Mouse (Mus musculus): ENCODE results near the gene Hapln1.

Gene Hapln1

DNA sequence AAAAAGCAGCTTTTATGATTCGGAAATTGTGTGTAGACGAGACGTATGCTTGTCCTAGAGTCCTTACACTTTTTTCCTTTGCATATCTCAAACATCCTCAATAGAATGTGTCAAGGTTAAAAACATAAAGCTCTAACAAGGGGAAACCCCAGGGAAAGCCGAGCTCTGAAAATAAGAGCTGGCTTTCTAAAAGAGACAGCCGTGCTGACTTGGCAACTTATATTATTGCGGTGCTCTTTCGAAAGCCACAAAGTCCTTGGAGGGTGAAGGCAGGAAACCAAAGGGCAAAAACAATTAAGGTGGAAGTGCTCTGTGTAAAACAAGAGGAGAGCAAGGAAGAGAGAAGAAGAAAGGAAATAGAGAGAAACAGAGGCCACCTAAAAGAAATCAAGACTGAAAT lies 60.9 kb downstream of the Hapln1 start:
- DNase-seq (ENCODE audit: low spot score), result no peak

DNA sequence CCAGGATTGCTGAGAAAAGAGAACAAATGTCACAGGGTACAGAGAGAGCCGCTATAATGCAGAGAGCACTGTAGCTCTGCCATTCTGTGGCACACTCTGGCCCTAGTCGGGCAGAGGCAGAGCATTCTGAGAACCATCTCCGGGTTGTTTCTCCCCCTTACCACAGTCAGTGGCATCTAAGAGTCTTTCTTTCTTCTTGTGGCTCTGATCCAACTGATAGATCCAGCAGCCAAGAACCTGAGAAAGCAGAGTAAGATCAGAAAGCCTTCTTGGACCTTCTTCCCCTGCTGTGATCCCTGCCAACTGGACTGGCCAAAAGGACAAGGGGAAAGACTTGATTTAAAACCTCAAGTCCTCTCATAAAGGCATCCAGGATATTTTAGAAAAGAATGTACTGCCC lies 63.7 kb downstream of the Hapln1 start:
- DNase-seq (ENCODE audit: low spot score), result no peak

DNA sequence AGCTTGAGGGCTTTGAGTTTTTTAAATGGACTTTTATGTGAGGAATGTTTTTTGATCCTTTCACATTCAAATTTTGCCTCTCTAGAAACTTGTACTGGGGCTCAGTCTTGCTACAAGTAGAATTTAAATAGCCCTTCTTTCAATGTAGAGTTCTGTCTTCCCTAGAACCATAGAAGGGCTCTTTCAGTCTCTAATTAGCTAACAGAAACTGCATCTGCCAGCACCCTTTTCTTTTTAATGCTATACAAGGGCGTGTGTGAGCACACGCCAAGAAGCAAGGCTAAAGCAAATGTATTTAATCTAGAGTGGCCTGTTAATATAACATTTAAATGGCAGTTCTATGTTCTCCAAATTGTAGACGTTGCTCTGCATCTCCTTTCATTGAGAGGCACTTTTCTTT lies 67.8 kb downstream of the Hapln1 start:
- no peak for DNase-seq (ENCODE audit: low spot score)

DNA sequence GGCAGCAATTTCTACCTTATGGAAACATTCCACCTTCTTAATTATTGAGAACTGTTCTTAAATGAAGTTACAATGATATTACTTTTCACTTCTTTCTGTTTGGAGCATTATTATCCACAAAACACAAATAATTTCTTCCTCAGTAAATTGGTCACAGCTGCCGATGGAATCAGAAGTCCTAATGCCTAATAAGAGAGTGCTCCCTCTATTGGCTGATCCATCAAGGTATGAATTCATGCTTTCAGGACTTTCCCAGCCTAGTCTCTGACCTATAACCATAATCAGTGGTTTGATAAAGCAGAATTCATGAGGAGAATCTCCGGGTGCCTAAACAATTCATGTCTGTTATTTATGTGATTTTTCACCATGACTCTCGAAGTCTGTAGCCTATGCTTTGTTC lies 79.5 kb downstream of the Hapln1 start:
- no peak for DNase-seq (ENCODE audit: low spot score)

DNA sequence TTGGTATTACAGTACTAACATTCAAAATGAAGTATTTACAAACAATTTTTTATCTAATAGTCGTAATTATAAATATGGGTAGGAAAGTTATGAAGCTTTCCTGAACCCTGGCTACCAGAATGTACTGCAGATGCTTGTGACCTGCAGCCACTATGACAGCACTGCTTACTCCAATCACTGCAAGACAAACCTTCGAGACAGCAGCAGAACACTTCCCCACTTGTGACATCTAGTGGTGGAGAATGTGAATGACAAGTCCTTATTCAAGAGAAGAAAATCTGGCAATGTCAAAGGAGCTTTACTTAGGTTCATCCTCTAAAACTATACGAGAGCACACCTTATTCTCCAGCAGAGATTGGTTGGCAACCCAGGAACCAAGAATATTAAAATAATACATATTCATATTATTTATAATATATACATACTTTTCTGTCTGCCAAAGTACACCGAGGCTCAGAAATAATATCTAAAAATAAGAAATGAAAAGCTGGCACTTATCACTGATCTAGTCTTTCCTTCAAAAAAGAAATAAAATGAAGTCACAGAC lies 94.6 kb downstream of the Hapln1 start:
- no peak for DNase-seq (ENCODE audit: low spot score)

DNA sequence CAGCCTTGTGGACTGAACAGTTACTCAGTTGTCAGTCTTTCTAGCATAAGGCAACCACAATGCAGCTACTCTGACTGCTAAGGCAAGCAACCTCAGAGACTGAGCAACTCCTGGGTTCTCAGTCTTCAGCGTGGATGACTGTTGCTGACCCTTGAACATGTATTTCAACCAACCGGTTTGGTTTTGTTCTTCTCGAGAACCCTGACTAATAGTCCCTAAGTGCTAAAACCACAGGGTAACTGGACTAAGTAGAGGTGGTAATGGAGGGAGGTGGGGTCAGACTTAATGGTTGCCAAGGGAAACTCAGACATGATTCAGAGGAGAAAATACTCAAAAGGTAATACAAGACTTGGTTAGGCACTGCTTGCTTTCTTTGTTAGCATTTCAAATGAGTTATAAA lies 97.4 kb downstream of the Hapln1 start:
- DNase-seq (ENCODE audit: low spot score), result no peak

DNA sequence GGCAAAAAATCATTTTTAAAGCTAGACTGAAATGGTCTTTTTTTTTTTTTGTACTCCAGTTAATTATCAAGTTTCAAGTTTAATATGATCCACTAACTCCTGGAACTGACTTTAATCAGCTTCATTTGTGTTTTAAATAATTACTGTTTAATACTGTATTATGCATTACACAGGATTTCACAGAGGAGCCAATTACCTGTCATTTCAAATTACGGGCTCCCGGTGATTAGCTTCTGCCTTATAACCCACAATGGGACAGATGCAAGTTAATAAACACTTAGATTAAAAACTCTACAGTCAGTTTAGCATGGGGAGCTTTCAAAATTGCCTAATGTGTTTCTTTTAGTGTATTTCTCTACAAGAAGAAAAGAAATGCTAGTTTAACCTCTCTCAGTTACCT lies 106.0 kb downstream of the Hapln1 start:
- DNase-seq (ENCODE audit: low spot score), result no peak

DNA sequence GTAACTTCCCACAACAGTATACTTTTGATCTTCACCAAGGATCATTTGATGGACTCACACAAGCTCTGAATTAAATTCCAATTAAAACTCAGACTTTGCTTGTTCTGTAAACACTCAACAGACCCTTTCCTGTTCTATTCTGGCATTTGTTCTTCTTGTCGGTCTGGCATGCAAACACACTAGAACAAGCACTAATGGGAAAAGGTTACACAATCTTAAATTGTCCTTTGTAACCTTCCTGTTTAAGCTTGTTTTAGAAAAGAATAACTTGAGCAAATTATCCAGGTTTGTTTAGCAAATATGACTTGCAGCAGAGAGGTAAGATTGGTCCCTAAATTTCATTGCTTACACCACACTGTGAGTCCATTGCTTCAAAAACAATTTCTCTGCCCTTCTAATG lies 113.2 kb downstream of the Hapln1 start:
- no peak for DNase-seq (ENCODE audit: low spot score)

DNA sequence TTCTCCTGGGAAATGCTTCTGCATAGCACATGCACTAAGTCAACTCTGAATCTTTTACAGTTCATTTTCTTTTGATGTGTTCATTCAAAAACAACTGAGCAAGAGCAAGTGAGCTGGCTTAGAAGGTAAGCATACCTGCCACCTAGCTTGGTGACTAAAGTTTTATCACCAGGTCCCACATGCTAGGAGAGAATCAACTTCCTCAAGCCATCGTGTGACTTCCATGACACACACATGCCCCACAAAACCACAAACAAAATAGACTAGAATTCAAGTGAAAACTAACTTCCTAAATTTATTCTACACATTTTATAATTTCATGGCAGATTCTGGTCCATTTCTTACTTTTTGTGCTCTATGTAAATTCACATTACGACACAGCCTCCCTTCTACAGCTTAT lies 113.7 kb downstream of the Hapln1 start:
- DNase-seq (ENCODE audit: low spot score), result no peak

DNA sequence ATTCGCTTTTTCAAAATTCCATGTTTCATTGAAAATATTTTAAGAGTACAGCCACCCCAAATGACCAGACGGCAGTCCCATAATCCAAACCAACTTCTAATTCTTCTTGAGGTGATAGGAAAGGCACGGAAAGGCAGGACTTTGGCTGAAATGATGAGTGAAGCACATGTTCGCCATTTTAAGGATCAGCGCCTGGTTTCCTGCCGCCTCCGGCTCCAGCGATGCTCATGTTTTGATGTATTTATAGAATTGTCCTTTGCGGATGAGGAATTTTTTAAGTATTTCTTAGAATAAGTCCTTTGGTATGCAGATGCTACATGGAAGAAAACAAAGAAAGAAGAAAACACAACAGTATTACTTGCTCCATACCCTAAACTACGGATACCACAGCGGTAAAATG lies 117.5 kb downstream of the Hapln1 start:
- no peak for DNase-seq (ENCODE audit: low spot score)

Data from urinary bladder, postnatal 10 days (tissue).